Mouse (Mus musculus) midbrain, embryonic 16.5 days (tissue): Measurements from ENCODE around the gene Abhd2. TPM values are rescaled to one million over a fixed set of nuclear protein-coding genes. Genes with fewer than 3 reads are reported as not detected.
A peak's percentile ranks its signal among the peaks of the same experiment; 100 is the strongest.

Experiments used
- ATAC-seq: fragments of 200-750 bp; cut with Nextera tagmentation; 2 replicates; pipeline ENCODE4 v1.8.0; 2017; ENCODE audit warnings: moderate TSS enrichment
- H3K27ac ChIP-seq: fragments of 300-500 bp; sonication (generic); 2 replicates; pipeline ENCODE4 v1.5.1; 2014; ENCODE audit warnings: mild to moderate bottlenecking, low read length, mixed read lengths
- H3K27me3 ChIP-seq: fragments of 300-500 bp; sonication (generic); 2 replicates; pipeline ENCODE4 v1.6.1; 2014; ENCODE audit warnings: low read depth, low read length, mixed read lengths; ENCODE audit not compliant: control insufficient read depth, insufficient read depth
- H3K36me3 ChIP-seq: fragments of 300-500 bp; sonication (generic); 2 replicates; pipeline ENCODE4 v1.6.1; 2014; ENCODE audit warnings: mild to moderate bottlenecking, low read length, moderate library complexity, mixed read lengths; ENCODE audit not compliant: control insufficient read depth, insufficient read depth
- H3K4me1 ChIP-seq: fragments of 300-500 bp; sonication (generic); 2 replicates; pipeline ENCODE4 v1.6.1; 2014; ENCODE audit warnings: mild to moderate bottlenecking, low read length, mixed read lengths; ENCODE audit not compliant: control insufficient read depth, insufficient read depth
- H3K4me2 ChIP-seq: fragments of 300-500 bp; sonication (generic); 2 replicates; pipeline ENCODE4 v1.6.1; 2014; ENCODE audit warnings: mild to moderate bottlenecking, low read length, mixed read lengths
- H3K4me3 ChIP-seq: fragments of 300-500 bp; sonication (generic); 2 replicates; pipeline ENCODE4 v1.5.1; 2014; ENCODE audit warnings: low read depth, mild to moderate bottlenecking, low read length, moderate library complexity, mixed read lengths
- H3K9ac ChIP-seq: fragments of 300-500 bp; sonication (generic); 2 replicates; pipeline ENCODE4 v1.6.1; 2014; ENCODE audit warnings: low read depth, low read length, mixed read lengths
- H3K9me3 ChIP-seq: fragments of 300-500 bp; sonication (generic); replicated peaks from 2 replicates; pipeline ENCODE4 v1.6.1; 2014; ENCODE audit warnings: mild to moderate bottlenecking, low read length, mixed read lengths; ENCODE audit not compliant: control insufficient read depth, poor library complexity, severe bottlenecking
- WGBS: fragments of 180-500 bp; shearing (Covaris S2); extraction: QIAGEN DNeasy Blood & Tissue Kit; methylation state at CpG from one replicate; pipeline ENCODE4 v1.1.7; 2014; 5-methylcytosine and 5-hydroxymethylcytosine counted together
- polyA plus RNA-seq: library from polyadenylated mRNA; unstranded; fragments of >200 nt; fragmentation: Nextera tagmentation; extraction: Ambion mirVana; gene quantifications from 2 replicates; pipeline ENCODE4 v1.2.1, GENCODE M21; 2015

Gene Abhd2
- polyA plus RNA-seq, 1 experiment from 2014 or later: 19.3 TPM

GRCm38 (mm10) chr7:79317576-79317975, 44.6 kb downstream of the Abhd2 start:
- WGBS: 78% methylated on average over 7 of the region's 7 CpGs
- Histone ChIP-seq H3K4me3 (no peak overlapping the region), H3K4me2 (no peak overlapping the region), H3K4me1 (peaks cover 27% of the 10 kb centered on the region), H3K9me3 (no peaks in the 10 kb centered on the region), H3K27me3 (no peaks in the 10 kb centered on the region), H3K27ac (no peak overlapping the region), H3K9ac (no peak overlapping the region), H3K36me3 (no peaks in the 10 kb centered on the region)
- no peak for ATAC-seq

GRCm38 (mm10) chr7:79318110-79318801, 45.3 kb downstream of the Abhd2 start:
- Histone ChIP-seq H3K4me2 (no peak overlapping the region), H3K27ac (no peak overlapping the region), H3K4me1 (peaks cover 20% of the 10 kb centered on the region), H3K4me3 (no peak overlapping the region), H3K9ac (no peak overlapping the region), H3K9me3 (no peaks in the 10 kb centered on the region), H3K36me3 (no peaks in the 10 kb centered on the region), H3K27me3 (no peaks in the 10 kb centered on the region)
- WGBS: 64% methylated on average over 13 of the region's 13 CpGs
- no peak for ATAC-seq

GRCm38 (mm10) chr7:79323855-79324254, 50.9 kb downstream of the Abhd2 start:
- 61% methylated on average over 8 of the region's 8 CpGs for whole genome bisulfite sequencing
- no peak for ATAC-seq
- peak overlapping the region; percentile 10; the same call in 1 of the 2 replicates for H3K27ac ChIP-seq
- H3K9ac ChIP-seq: no peak overlapping the region
- no peaks in the 10 kb centered on the region for H3K9me3 ChIP-seq
- H3K4me2 ChIP-seq: no peak overlapping the region
- H3K4me1 ChIP-seq: no peaks in the 10 kb centered on the region; the same call in 1 of the 2 replicates
- no peaks in the 10 kb centered on the region for H3K27me3 ChIP-seq
- H3K4me3 ChIP-seq: no peak overlapping the region
- peaks cover 20% of the 10 kb centered on the region for H3K36me3 ChIP-seq

GRCm38 (mm10) chr7:79328769-79329168, 55.8 kb downstream of the Abhd2 start:
- Histone ChIP-seq H3K36me3 (peaks cover 20% of the 10 kb centered on the region), H3K4me1 (no peaks in the 10 kb centered on the region; the same call in 1 of the 2 replicates), H3K9me3 (no peaks in the 10 kb centered on the region), H3K4me2 (no peak overlapping the region), H3K9ac (no peak overlapping the region), H3K4me3 (no peak overlapping the region), H3K27me3 (no peaks in the 10 kb centered on the region), H3K27ac (no peak overlapping the region)
- ATAC-seq: no peak
- WGBS: 86% methylated on average over 5 of the region's 5 CpGs

- Histone ChIP-seq H3K9me3 (no peaks in the 10 kb centered on the region), H3K36me3 (peaks cover 7% of the 10 kb centered on the region), H3K4me3 (no peak overlapping the region), H3K27me3 (no peaks in the 10 kb centered on the region), H3K4me1 (no peaks in the 10 kb centered on the region; the same call in 1 of the 2 replicates), H3K4me2 (no peak overlapping the region), H3K27ac (peak overlapping the region; percentile 58), H3K9ac (no peak overlapping the region)
- no peak for ATAC-seq
- 23% methylated on average over 10 of the region's 10 CpGs for WGBS
Observed at GRCm38 (mm10) chr7:79331197-79331596, 58.2 kb downstream of the Abhd2 start.

- H3K9ac ChIP-seq: no peak overlapping the region
- H3K27me3 ChIP-seq: no peaks in the 10 kb centered on the region
- H3K4me3 ChIP-seq: no peak overlapping the region
- H3K4me2 ChIP-seq: no peak overlapping the region
- ATAC-seq: no peak
- 78% methylated on average over 3 of the region's 3 CpGs for WGBS
- no peak overlapping the region for H3K27ac ChIP-seq
- H3K9me3 ChIP-seq: no peaks in the 10 kb centered on the region
- H3K4me1 ChIP-seq: no peaks in the 10 kb centered on the region; the same call in 1 of the 2 replicates
- H3K36me3 ChIP-seq: 0 out of 2 replicates have a peak, but pooled peaks cover 4% of the 10 kb centered on the region
Observed at GRCm38 (mm10) chr7:79333419-79333818, 60.4 kb downstream of the Abhd2 start.

- H3K27me3 ChIP-seq: no peaks in the 10 kb centered on the region
- no peak overlapping the region for H3K4me2 ChIP-seq
- H3K36me3 ChIP-seq: 0 out of 2 replicates have a peak, but pooled peaks cover 4% of the 10 kb centered on the region
- 95% methylated on average over 8 of the region's 8 CpGs for WGBS
- H3K9me3 ChIP-seq: no peaks in the 10 kb centered on the region
- no peak overlapping the region for H3K4me3 ChIP-seq
- no peaks in the 10 kb centered on the region; the same call in 1 of the 2 replicates for H3K4me1 ChIP-seq
- H3K9ac ChIP-seq: no peak overlapping the region
- no peak overlapping the region for H3K27ac ChIP-seq
- ATAC-seq: no peak
Observed at GRCm38 (mm10) chr7:79336362-79336910, 63.4 kb downstream of the Abhd2 start.

- Histone ChIP-seq H3K36me3 (peaks cover 14% of the 10 kb centered on the region), H3K4me2 (no peak overlapping the region), H3K27ac (no peak overlapping the region), H3K4me3 (no peak overlapping the region), H3K9ac (no peak overlapping the region), H3K27me3 (no peaks in the 10 kb centered on the region), H3K9me3 (no peaks in the 10 kb centered on the region), H3K4me1 (no peaks in the 10 kb centered on the region)
- WGBS: 58% methylated on average over 4 of the region's 4 CpGs
- no peak for ATAC-seq
Observed at GRCm38 (mm10) chr7:79345902-79346301, 72.9 kb downstream of the Abhd2 start.

GRCm38 (mm10) chr7:79346555-79347075, 73.6 kb downstream of the Abhd2 start:
- no peak overlapping the region for H3K27ac ChIP-seq
- 77% methylated on average over 8 of the region's 8 CpGs for WGBS
- ATAC-seq: no peak

More at GRCm38 (mm10) chr7:79346555-79347075, 73.6 kb downstream of the Abhd2 start:
- H3K4me3 ChIP-seq: no peak overlapping the region
- no peaks in the 10 kb centered on the region for H3K4me1 ChIP-seq
- H3K4me2 ChIP-seq: no peak overlapping the region
- no peaks in the 10 kb centered on the region for H3K9me3 ChIP-seq
- no peak overlapping the region for H3K9ac ChIP-seq
- no peaks in the 10 kb centered on the region for H3K27me3 ChIP-seq
- H3K36me3 ChIP-seq: peaks cover 14% of the 10 kb centered on the region
